Mouse (Mus musculus) MEL (cell line): ENCODE data around the gene Dus2.

Experiments used
- E2F4 ChIP-seq: IDR thresholded peaks from 2 replicates; pipeline ENCODE4 v1.6.1; 2011; ENCODE audit warnings: low read depth, low read length, improper control_type of control experiment, borderline replicate concordance
- ELF1 ChIP-seq: IDR thresholded peaks from 2 replicates; pipeline ENCODE4 v1.6.1; 2014; ENCODE audit warnings: low read depth, mild to moderate bottlenecking, inconsistent platforms, low read length, improper control_type of control experiment, moderate library complexity
- ETS1 ChIP-seq: IDR thresholded peaks from 2 replicates; pipeline ENCODE4 v1.6.1; 2012; ENCODE audit warnings: low read depth, mild to moderate bottlenecking, inconsistent platforms, low read length, improper control_type of control experiment, moderate library complexity
- KAT2A ChIP-seq: conservative IDR thresholded peaks from 2 replicates; pipeline ENCODE4 v1.6.1; 2012; ENCODE audit warnings: low read depth, low read length, improper control_type of control experiment, inconsistent platforms
- NELFE ChIP-seq: IDR thresholded peaks from 2 replicates; pipeline ENCODE4 v1.6.1; 2011; ENCODE audit warnings: low read depth, low read length, improper control_type of control experiment
- SMC3 ChIP-seq: IDR thresholded peaks from 2 replicates; pipeline ENCODE4 v1.6.1; 2011; ENCODE audit warnings: low read depth, low read length, improper control_type of control experiment

DNA sequence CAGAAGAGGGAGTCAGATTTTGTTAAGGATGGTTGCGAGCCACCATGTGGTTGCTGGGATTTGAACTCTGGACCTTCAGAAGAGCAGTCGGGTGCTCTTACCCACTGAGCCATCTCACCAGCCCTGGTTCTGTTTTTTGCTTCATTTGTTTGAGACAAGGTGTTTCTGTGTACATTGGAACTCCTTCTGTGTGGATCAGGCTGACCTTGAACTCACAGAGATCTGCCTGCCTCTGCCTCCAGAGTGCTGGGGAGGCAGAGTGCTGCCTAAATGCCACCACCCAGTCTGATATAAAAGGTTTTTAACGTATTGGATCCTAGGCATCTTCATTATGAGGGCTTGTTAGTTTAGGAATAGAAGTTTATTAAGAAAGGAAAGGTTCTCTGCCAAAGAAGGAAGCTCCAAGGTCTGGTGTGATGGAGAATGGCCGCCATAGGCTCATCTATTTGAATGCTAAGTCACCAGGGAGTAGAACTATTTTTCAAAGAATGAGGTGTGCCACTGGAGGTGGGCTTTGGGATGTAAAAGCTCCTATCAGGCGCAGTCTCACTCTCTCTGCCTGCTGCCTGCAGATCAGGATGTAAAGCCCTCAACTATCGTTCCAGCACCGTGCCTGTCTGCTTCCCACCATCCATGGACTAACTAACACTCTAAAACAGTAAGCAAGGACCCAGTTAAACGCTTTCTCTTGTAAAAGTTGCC, 20.0 kb upstream of the Dus2 start:
- TF ChIP-seq ELF1 (no peak), ETS1 (no peak), NELFE (no peak), SMC3 (no peak), KAT2A (no peak), E2F4 (no peak)
